Mouse (Mus musculus) liver (tissue): ENCODE data around the gene 1500009L16Rik.
A peak's percentile ranks its signal among the peaks of the same experiment; 100 is the strongest.

ENCODE experiments used
- DNase-seq: peaks from one replicate; pipeline ENCODE4 v3.0.0-alpha.2; 2020; ENCODE audit warnings: mixed read lengths

1500009L16Rik gene

DNA sequence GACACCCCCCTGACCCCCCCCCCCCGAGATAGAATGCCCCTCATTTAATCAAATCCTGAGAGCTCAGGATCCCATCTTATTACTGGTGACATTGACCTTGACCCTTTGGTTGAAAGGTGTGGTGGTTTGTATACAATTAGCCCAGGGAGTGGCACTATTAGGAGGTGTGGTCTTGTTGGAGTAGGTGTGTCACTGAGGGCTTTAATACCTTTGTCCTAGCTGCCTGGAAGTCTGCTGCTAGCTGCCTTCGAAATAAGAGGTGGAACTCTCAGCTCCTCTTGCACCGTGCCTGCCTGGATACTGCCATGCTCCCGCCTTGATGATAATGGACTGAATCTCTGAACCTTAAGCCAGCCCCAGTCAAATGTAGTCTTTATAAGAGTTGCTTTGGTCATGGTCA is 41.2 kb downstream of the 1500009L16Rik start:
- no peak for DNase-seq

DNA sequence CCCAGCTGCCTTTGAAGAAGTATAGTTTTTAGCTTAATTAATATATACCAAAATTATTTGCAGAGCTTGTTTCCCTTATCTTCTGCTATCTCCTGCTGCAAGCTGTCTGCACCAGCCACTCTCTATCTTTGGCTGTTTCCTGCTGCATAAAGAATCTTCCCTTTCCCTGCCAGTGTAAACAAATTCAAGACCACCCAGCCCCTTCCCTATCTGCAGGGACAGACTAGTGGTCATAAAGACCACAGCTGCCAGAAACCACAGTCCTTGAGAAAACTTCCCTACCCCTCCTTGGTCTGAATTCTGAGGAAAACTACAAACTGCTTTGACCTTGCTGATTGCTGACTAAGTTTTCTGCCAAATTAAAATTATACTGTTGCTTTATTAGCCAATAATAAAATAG is 44.2 kb downstream of the 1500009L16Rik start:
- no peak for DNase-seq

DNA sequence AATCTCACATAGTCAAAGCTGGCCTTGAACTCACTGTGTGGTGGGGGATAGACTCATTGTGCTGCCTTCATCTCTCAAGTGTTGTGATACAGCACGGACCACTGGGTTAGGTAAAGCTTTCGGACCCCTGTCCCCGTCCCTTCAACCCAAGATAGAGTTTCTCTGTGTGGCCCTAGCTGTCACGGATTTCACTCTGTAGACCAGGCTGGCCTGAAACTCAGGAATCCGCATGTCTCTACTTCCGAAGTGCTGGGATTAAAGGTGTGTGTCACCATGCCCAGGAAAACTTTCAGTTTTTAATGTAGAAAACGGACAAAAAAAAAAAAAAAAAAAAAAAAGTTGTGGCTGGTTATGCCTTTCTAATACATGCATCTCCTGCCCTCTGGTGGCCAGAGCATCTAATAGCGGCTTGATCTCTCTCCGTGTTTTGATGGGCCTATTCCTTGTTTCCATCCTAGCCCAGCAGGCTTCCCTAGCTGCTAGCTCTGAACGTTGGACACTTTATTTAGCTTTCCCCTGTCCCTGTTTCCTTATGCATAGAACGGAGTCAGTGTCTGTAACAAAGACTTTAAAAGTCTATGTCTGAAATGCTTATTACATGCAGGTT is 53.7 kb downstream of the 1500009L16Rik start:
- DNase-seq = peak; percentile 51

- DNase-seq = no peak
These were observed 54.6 kb downstream of the 1500009L16Rik start for GRCm38 (mm10) chr10:83777253-83777652.

GRCm38 (mm10) chr10:83781854-83782253 is 59.2 kb downstream of the 1500009L16Rik start:
- DNase-seq = no peak

DNA sequence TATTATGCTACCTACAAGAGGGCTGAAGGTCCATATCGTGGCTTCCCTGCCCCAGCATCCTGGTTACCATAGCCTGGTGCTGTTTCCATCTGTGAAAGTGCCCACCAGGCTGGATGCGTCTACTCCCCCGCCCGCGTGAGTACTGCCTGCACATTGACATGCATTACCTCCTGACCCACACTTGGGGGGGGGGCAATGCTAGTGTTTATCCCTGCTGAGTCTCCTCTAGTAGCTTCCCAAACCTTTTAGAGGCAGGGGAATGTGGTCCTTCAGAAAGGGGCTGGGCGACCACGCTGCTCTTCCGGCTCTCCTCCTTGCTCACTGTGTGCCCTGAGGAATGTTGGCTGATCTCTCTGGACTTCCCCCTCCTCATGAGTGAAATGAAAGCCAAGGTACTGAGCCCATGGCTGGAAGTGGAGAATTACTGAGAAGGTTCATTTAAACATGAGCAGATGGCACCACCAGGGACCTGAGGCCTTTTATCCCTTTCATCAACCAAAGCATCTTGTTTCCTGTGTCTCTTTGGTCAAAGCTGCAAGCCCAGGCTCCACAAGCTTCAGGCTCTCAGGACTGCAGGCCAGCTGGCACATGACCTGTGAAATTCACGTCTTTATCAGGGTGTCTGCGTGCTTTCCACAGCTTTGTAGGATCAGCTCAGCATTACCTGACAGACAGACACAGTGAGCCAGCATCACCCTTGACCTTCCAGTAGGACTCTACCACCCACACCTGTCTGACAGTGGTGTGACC is 59.9 kb downstream of the 1500009L16Rik start:
- no peak for DNase-seq

GRCm38 (mm10) chr10:83785003-83785402 is 62.3 kb downstream of the 1500009L16Rik start:
- no peak for DNase-seq

DNA sequence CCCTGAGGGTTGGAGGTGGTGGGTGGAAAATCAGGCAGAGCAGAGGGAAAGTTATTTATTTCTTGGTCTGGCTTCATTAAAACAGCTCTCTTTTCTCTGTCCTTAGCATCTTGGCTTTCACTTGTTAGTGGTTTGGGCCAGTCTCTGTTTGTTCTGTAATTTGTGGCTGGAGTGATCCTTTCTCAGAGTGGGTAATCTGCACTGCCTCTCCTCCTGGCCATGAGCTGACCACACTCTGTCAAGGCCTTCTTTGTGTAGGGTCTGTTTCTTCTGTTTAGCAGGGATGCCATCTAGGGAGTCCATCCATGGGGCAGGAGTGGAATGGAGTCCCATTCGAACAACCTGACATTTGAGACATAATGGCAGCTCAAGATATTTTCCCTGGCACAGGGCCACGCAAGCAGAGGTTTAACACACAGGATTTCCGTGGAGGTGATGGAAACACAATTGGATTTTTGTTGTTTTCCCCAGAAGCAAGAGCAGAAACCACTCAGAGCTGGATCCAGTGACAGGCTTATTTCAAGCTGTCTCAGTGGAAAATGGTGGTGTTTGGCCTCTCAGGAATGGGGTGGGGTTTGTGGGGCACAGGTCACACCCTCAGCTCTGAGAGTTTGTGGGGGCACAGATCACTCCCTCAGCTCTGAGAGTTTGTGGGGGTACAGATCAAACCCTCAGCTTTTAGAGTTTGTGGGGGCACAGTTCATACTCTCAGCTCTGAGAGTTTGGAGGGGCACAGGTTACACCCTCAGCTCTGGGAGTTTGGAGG is 63.1 kb downstream of the 1500009L16Rik start:
- DNase-seq = no peak

- DNase-seq = no peak
These were observed 72.4 kb downstream of the 1500009L16Rik start for GRCm38 (mm10) chr10:83795088-83795487.

- no peak for DNase-seq
These were observed 72.8 kb downstream of the 1500009L16Rik start for GRCm38 (mm10) chr10:83795500-83795899.

DNA sequence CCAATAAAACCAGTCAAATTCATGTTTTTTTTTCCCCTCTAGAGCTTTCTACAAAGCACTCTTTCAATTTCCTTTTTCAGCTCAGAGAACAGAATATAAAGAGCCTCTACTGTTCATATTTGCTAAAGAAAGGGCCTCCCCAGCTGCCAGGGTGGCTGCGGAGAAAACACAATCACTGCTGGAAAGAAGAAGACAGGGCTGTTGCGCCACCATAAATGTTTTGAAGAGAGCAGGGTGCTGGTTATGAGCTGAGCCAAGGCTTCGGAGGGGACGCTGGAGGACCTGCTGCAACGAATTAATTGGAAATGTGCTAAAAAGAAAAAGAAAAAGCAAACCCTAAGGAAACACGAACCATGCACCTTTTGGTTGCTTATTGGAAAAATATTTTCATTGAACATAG is 81.4 kb downstream of the 1500009L16Rik start:
- DNase-seq = no peak

DNA sequence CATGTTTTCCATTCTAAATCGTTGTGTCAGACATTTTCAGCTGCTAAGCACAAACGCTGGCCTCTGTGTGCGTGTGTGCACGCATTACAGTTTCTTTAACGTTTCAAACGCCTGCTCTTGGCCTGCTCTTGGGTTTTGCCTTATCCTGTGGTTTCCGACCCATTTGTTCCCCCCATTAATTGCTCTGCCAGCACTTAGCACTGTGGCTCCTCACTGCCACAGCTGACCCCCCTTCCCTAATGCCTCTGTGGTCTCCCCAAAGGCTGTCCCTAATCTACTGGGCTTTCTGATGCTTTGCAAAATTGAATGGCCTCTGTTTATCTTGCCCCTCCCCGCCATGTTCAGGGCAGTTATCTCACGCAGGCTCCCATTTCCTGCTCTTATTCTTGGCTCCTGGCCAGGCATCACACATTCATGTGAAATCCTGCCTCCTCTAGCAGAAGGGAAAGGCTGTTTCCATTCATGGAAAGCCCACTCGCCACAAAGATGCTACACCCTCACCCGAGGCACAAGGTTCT is 82.6 kb downstream of the 1500009L16Rik start:
- DNase-seq = peak; percentile 49

DNA sequence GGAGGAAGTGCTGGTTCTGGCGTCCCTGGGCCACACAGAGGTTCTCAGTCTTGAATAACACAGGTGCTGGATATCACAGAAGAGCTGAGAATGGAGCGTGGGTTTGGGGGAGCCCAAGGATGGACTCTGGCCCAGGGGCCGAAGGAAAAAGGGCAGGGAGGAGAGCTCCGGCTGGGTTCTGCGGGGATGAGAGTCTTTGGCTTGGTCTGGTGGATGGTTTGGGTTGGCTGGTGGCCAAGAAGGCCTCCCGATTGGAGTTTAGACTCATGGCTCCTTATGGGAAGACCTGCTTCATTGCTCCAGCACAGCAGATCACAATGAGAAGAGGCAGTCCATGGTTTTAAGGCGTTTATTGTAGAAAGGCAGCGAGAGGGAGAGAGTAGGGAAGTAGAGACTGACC is 84.6 kb downstream of the 1500009L16Rik start:
- no peak for DNase-seq
